Mouse (Mus musculus): ENCODE data around the gene Pex16.
A peak's percentile ranks its signal among the peaks of the same experiment; 100 is the strongest.

Pex16 gene

DNA sequence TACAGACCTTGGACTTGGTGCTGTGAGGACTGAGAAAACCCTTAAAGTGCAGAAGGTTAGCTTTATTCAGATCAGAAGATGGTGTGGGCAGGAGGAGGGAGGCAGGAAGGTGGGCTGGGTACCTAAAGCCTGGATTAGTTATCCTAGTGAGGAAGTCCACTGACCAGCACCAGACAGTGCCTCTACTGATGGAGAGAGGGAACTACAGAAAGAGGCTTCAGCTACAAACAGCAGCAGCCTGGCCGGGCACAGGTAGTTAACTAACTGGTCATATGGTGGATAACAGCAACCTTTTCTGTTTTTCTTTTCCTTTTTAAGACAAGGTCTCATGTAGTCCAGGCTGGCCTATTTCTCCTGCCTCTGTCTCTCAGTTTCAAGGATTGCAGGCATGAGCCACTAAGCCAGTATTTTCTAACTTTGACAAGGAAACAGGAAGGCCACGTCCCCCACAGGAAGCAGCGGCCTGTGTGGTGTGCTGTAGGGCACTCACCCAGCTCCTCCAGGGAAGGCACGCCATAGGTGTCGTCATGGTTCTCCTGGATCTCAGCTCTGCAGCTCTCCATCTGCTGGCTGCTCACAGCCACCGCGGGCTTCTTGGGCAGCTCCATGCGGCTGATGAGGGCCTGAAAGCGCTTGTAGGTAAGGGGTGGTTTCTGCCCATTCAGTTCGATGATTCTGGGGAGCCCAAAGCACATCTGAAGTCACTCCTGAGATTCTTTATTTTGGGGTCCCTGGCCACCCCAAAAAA is 48.1 kb downstream of the Pex16 start:
- DNase-seq (ENCODE audit: low read depth, low spot score), result no peak

DNA sequence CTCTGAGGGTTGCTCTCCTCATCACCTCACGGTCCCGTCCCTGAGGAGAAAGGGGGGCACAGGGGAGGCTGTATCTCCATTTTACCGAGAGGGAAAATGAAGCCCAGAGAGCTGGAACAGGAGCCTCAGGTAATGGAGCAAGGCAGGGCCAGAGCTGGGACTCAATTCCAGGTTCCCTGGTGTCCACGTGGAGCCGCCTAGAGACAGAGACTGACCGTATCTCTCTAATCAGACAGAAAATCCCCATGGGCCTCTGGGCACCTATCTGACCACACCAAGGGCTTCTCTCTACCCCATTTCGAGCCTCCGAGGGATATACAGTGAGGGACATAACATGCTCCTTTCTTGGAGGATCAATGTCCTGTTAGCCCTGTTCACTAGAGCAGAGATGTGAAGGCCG is 48.7 kb downstream of the Pex16 start:
- no peak for DNase-seq (ENCODE audit: low read depth, low spot score)

DNA sequence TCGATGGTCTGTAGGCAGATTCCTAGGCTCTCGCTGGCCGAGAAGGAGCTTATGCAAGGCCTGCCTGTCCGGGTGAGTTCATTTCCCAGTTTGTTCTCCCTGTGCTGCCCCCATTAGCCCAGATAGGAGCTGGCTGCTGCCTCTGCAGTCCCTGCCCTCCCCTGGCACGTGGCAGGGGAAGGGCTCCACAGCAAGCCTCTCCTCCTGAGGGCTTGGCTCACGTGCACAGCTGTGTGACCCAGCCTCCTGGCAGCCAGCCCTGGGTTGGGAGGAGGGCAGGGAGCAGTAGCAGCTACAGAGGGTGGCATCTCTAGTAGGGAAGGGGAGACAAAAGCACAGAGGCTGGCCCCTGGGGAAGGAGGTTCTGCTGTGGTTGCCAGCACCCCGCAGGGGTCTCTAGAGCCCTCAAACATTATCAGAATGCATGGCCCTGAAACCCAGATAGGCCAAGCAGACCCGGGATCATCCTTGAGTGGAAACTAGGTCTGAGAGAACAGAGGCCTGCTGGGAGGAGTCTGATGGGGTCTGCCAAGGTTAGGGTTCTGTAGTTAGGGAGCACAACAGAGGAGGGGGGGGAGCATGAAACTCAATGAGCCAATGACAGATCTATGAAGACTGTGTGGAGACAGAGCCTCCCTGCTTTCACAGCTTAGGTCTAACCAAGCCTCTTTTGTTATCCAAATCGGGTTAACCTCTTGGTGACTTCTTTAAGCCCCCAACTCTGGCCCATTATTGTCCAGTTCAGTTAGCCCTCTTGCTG is 49.4 kb downstream of the Pex16 start:
- no peak for DNase-seq (ENCODE audit: low read depth, low spot score)

DNA sequence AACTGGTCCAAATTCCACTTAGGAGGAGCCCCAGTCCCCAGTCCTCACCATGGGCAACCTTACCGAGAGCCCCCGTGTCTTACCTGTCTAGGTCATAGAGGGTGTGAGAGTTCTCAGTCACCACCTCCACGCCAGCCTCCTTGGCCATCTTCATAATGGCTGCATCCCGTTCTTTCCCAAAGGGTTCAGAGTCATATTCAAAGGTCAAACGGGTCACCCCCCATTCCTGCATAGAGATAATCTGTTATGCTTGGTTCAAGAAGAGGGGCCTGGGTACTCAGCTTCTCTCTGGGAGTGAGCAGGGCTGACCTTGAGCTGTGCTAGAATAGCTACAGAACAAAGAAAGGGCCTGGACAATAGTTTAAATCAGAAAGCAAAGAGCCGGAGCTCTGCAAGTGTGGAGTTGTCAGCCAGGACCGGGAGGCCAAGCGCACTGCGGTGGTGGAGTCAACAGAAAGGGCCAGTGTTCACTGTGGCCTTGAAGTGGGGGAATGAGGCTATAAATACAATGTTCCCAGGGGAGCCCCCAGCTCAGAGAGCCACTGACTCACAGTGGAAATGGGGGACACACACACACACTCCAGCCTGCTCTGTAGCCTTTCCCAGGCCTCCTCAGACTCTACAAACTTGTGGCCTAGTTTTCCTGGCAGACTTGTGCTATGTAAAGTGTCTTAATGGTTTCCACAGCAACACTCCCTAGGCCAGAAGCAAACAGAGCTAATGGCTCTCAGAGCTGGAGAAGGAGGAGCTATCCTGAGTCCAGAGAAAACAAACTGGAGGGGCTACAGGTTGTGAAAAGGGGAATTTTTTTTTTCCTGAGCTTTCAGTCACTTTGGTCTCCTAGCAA is 50.2 kb downstream of the Pex16 start:
- no peak for DNase-seq (ENCODE audit: low read depth, low spot score)

DNA sequence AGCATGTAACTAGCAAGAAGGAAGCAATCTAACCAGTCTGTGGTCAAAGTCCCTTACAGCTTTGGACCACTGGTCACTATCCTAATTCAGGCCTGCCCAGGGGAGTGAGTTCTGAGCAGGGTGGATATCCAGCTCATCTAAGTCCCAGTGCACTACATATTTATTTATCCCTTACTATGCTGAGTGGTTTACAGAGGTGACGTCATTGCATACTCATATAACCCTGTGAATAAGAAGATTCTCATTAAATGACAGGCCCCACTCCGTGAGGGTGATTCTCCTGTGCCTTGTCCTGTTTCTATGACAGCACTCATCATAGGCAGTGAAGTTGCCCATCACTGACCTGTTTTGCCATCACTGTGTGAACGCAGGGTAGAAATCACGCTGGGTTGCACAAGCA is 50.9 kb downstream of the Pex16 start:
- DNase-seq (ENCODE audit: low read depth, low spot score), result no peak

DNA sequence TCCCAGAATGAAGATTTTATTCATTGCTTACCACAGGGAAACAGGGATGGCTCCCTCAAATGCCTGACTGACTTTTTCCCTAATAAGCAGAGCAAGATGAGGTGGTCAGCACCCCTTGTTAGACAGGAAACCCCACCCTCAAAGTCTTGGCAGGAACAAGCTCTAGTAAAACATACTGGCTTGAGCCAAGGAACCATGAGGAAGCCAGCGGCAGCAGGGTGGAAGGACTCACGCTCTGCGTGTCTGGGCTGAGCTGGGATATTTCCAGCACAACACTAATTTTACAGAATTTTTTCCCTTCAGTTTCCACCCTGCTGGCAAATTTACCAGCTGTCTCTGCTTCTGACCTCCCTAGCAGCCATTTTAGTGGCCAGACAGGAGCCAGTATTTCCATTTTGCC is 52.0 kb downstream of the Pex16 start:
- no peak for DNase-seq (ENCODE audit: low read depth, low spot score)

DNA sequence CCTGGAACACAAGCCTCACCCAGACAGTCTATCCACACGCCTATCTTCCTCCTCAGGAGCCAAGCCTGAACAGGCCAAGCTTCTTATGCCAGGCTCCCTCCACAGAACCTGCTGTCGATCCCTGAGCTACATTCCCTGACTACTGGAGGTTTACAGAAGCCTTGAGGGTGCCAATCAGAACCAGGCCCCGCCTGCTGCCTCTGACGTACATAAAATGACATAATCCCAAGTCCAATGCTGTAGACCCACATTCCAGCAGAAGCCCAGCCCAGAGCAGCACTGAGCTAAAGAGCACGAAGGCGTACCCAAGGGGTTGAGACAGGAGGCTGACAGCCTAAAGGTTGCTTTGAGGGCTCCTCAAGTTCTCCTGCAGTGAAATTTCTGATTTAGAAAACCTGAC is 53.4 kb downstream of the Pex16 start:
- DNase-seq (ENCODE audit: low read depth, low spot score), result peak; percentile 48

DNA sequence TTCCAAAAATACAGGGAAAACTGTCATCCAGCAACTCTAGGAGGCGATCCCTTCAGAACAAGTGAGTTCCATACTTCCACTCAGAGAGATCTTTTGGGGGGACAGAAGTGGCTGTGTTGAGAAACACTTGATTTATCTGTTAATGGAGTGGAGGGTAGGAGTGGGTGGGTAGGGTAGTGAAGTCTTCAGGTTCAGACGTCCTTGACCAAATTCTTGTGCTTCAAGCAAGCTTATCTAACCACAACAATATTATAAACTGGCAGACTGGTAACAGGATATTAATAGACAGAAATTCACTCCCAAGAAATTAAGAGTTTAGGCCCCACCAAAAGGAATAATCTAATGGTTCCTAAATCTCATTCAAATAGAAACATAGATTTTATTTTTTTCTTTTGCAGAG is 55.6 kb downstream of the Pex16 start:
- no peak for DNase-seq (ENCODE audit: low read depth, low spot score)

Measured in forelimb bud, embryonic 11.5 days (tissue).